Mouse (Mus musculus) erythroblast, embryonic 14.5 days (primary cell): ENCODE results near the gene Mpdu1. TPM values are rescaled to one million over a fixed set of nuclear protein-coding genes. Genes with fewer than 3 reads are reported as not detected.

Experiments
- H3K27me3 ChIP-seq: 2 replicates; pipeline ENCODE4 v1.6.1; 2012; ENCODE audit warnings: inconsistent platforms; ENCODE audit not compliant: control insufficient read depth
- H3K36me3 ChIP-seq: 2 replicates; pipeline ENCODE4 v1.6.1; 2012; ENCODE audit warnings: mild to moderate bottlenecking, inconsistent platforms; ENCODE audit not compliant: control insufficient read depth
- H3K4me1 ChIP-seq: 2 replicates; pipeline ENCODE4 v1.6.1; 2012; ENCODE audit warnings: inconsistent platforms; ENCODE audit not compliant: control insufficient read depth
- H3K4me3 ChIP-seq: replicated peaks from 2 replicates; pipeline ENCODE3; 2012; ENCODE audit warnings: moderate library complexity, mild to moderate bottlenecking, inconsistent platforms
- H3K9me3 ChIP-seq: 2 replicates; pipeline ENCODE4 v1.6.1; 2012; ENCODE audit warnings: low read length, inconsistent platforms, mixed read lengths; ENCODE audit not compliant: control insufficient read depth
- GATA1 ChIP-seq: IDR thresholded peaks from 2 replicates; pipeline ENCODE4 v1.6.1; 2012; ENCODE audit warnings: low read length, inconsistent platforms, mixed read lengths
- TAL1 ChIP-seq: IDR thresholded peaks from 3 replicates; pipeline ENCODE4 v1.6.1; 2012; ENCODE audit warnings: low read length, inconsistent platforms, mixed read lengths
- polyA plus RNA-seq: library from polyadenylated mRNA; stranded (reverse); fragments of >175 nt; gene quantifications from 2 replicates; pipeline ENCODE4 v1.2.3, GENCODE M21; 2012

The Mpdu1 gene
- polyA plus RNA-seq, 1 experiment: 3.9 TPM

GRCm38 (mm10) chr11:69613553-69614256 lies 48.7 kb downstream of the Mpdu1 start:
- Histone ChIP-seq H3K4me1 (peaks cover 63% of the 10 kb centered on the region), H3K9me3 (no peaks in the 10 kb centered on the region), H3K27me3 (peaks cover 6% of the 10 kb centered on the region), H3K36me3 (no peaks in the 10 kb centered on the region), H3K4me3 (peak overlapping the region; percentile 65)
- no peak for TF ChIP-seq GATA1
- no peak for TF ChIP-seq TAL1

DNA sequence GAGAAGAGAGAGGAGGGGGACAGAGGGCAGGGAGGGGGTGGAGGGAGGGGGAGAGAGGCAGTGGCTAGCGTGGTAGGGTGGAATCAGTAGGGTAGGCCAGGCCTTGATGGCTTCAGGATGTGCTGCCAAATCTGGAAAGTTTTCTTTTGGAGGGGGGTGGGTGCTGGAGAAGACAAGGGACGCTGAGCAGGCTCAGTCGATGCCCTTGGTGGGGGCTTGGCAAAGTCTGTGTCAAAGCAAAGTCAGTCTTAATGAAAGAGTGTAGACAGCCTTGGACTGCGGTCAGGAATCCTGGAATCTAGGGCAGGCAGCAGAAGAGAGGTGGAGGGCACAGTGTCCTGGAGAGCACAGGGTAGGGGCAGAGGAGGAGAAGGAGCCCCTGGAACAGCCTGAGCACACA lies 51.5 kb downstream of the Mpdu1 start:
- Histone ChIP-seq H3K27me3 (no peaks in the 10 kb centered on the region), H3K36me3 (no peaks in the 10 kb centered on the region), H3K4me1 (peaks cover 73% of the 10 kb centered on the region), H3K4me3 (no peak overlapping the region), H3K9me3 (no peaks in the 10 kb centered on the region)
- TF ChIP-seq TAL1 (no peak), GATA1 (no peak)

DNA sequence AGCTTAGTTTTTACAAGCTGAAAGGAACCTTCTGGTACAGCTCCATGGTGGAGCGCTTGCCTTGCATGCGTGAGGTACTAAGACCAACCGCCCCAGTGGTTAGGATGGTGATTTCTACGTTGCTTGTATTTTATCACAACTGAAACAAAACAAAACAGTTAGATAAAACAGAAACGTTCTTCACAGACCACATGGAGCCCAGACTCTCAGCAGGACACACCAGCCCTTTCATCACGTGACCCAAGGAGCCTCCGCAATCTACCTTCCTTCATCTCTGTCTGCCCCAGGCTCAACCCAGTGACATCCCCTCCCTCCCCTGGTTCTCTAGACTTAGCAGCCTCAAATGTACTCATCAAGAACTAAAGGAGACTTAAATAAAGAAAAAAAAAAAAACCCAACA lies 53.0 kb downstream of the Mpdu1 start:
- H3K4me3 ChIP-seq: peak overlapping the region; percentile 15
- TF ChIP-seq TAL1 (no peak), GATA1 (peak; percentile 48; the same call in 1 of the 2 replicates)
- H3K27me3 ChIP-seq: no peaks in the 10 kb centered on the region
- peaks cover 85% of the 10 kb centered on the region for H3K4me1 ChIP-seq
- no peaks in the 10 kb centered on the region for H3K9me3 ChIP-seq
- no peaks in the 10 kb centered on the region for H3K36me3 ChIP-seq

GRCm38 (mm10) chr11:69608525-69608924 lies 53.9 kb downstream of the Mpdu1 start:
- Histone ChIP-seq H3K9me3 (no peaks in the 10 kb centered on the region), H3K4me1 (peaks cover 86% of the 10 kb centered on the region), H3K4me3 (no peak overlapping the region), H3K27me3 (no peaks in the 10 kb centered on the region), H3K36me3 (peaks cover 6% of the 10 kb centered on the region)
- TF ChIP-seq GATA1 (no peak), TAL1 (no peak)

- Histone ChIP-seq H3K27me3 (no peaks in the 10 kb centered on the region), H3K4me3 (no peak overlapping the region), H3K9me3 (no peaks in the 10 kb centered on the region), H3K4me1 (peaks cover 90% of the 10 kb centered on the region), H3K36me3 (peaks cover 23% of the 10 kb centered on the region)
- TF ChIP-seq GATA1 (no peak), TAL1 (no peak)
Measured at GRCm38 (mm10) chr11:69606832-69607231, 55.6 kb downstream of the Mpdu1 start.

Other genes with a start within 250 kb of the Mpdu1 start
- gene Kdm6b, start 249.0 kb downstream of the Mpdu1 start, polyA plus RNA-seq: 0.51 and 0.65 TPM in 2 replicates
- gene Dnah2, start 113.5 kb downstream of the Mpdu1 start, polyA plus RNA-seq: 0.04 TPM in 1 of 2 replicates, not detected in the other
- gene Efnb3, start 102.4 kb downstream of the Mpdu1 start, polyA plus RNA-seq: 0.15 and 0.20 TPM in 2 replicates
- 3.8 and 7.2 TPM in 2 replicates for gene Wrap53, start 82.4 kb downstream of the Mpdu1 start, polyA plus RNA-seq
- gene Trp53, start 82.3 kb downstream of the Mpdu1 start, polyA plus RNA-seq: 4.1 and 4.3 TPM in 2 replicates
- 8.1 and 9.1 TPM in 2 replicates for gene Atp1b2, start 56.7 kb downstream of the Mpdu1 start, polyA plus RNA-seq
- gene Shbg, start 44.7 kb downstream of the Mpdu1 start, polyA plus RNA-seq: 0.02 TPM in 1 of 2 replicates, not detected in the other
- not detected in 2 replicates for gene Sat2, start 40.6 kb downstream of the Mpdu1 start, polyA plus RNA-seq
- 9.7 and 10.3 TPM in 2 replicates for gene Fxr2, start 29.7 kb downstream of the Mpdu1 start, polyA plus RNA-seq
- not detected in 2 replicates for gene Sox15, start 7.3 kb downstream of the Mpdu1 start, polyA plus RNA-seq
- 0.60 and 0.78 TPM in 2 replicates for gene Cd68, start 3.5 kb upstream of the Mpdu1 start, polyA plus RNA-seq
- gene Eif4a1, start 9.8 kb upstream of the Mpdu1 start, polyA plus RNA-seq: 27.9 and 30.9 TPM in 2 replicates
- 5.4 and 5.6 TPM in 2 replicates for gene Senp3, start 19.4 kb upstream of the Mpdu1 start, polyA plus RNA-seq
- not detected in 2 replicates for gene Tnfsf13, start 23.1 kb upstream of the Mpdu1 start, polyA plus RNA-seq
- gene Tnfsf12, start 33.2 kb upstream of the Mpdu1 start, polyA plus RNA-seq: 0.02 TPM in 1 of 2 replicates, not detected in the other
- gene Tnfsfm13, start 33.5 kb upstream of the Mpdu1 start, polyA plus RNA-seq: not detected in 2 replicates
- gene Polr2a, start 96.0 kb upstream of the Mpdu1 start, polyA plus RNA-seq: 14.2 and 14.3 TPM in 2 replicates
- not detected in 2 replicates for gene Slc35g3, start 99.3 kb upstream of the Mpdu1 start, polyA plus RNA-seq
- gene Zbtb4, start 103.3 kb upstream of the Mpdu1 start, polyA plus RNA-seq: 0.07 and 0.33 TPM in 2 replicates
- not detected in 2 replicates for gene Chrnb1, start 133.3 kb upstream of the Mpdu1 start, polyA plus RNA-seq
- 0.01 TPM in 1 of 2 replicates, not detected in the other for gene Fgf11, start 139.2 kb upstream of the Mpdu1 start, polyA plus RNA-seq
- 0.05 TPM in 1 of 2 replicates, not detected in the other for gene Tmem102, start 143.0 kb upstream of the Mpdu1 start, polyA plus RNA-seq
- gene Gm39566, start 152.7 kb upstream of the Mpdu1 start, polyA plus RNA-seq: not detected in 2 replicates
- not detected in 2 replicates for gene Spem2, start 155.8 kb upstream of the Mpdu1 start, polyA plus RNA-seq
- not detected in 2 replicates for gene Spem1, start 159.5 kb upstream of the Mpdu1 start, polyA plus RNA-seq
- gene Nlgn2, start 175.1 kb upstream of the Mpdu1 start, polyA plus RNA-seq: 0.13 and 0.16 TPM in 2 replicates
- 204 and 212 TPM in 2 replicates for gene Tmem256, start 175.9 kb upstream of the Mpdu1 start, polyA plus RNA-seq
- gene Plscr3, start 183.7 kb upstream of the Mpdu1 start, polyA plus RNA-seq: 3.6 and 4.4 TPM in 2 replicates
- 0.94 and 1.1 TPM in 2 replicates for gene Tnk1, start 196.1 kb upstream of the Mpdu1 start, polyA plus RNA-seq
- gene Tmem95, start 215.4 kb upstream of the Mpdu1 start, polyA plus RNA-seq: not detected in 2 replicates
- gene Kctd11, start 218.8 kb upstream of the Mpdu1 start, polyA plus RNA-seq: 0.02 and 0.08 TPM in 2 replicates
- 0.23 and 0.37 TPM in 2 replicates for gene Acap1, start 232.9 kb upstream of the Mpdu1 start, polyA plus RNA-seq
- 0.14 and 0.18 TPM in 2 replicates for gene 2810408A11Rik, start 238.3 kb upstream of the Mpdu1 start, polyA plus RNA-seq
- gene Neurl4, start 238.4 kb upstream of the Mpdu1 start, polyA plus RNA-seq: 5.0 and 5.1 TPM in 2 replicates